Mouse (Mus musculus): ENCODE results near the gene Mycl.
"Not testable (repeated sequence)": the region's sequence is repeated elsewhere in the genome, so short reads cannot be mapped to it uniquely, and the experiment has no call there.

The Mycl gene

GRCm38 (mm10) chr4:122981238-122981637 is 14.2 kb upstream of the Mycl start:
- no peak for DNase-seq (ENCODE audit: low spot score in 2 of 2)

- no peak for DNase-seq (ENCODE audit: low spot score in 2 of 2)
These were observed 13.5 kb upstream of the Mycl start for GRCm38 (mm10) chr4:122981930-122982329.

DNA sequence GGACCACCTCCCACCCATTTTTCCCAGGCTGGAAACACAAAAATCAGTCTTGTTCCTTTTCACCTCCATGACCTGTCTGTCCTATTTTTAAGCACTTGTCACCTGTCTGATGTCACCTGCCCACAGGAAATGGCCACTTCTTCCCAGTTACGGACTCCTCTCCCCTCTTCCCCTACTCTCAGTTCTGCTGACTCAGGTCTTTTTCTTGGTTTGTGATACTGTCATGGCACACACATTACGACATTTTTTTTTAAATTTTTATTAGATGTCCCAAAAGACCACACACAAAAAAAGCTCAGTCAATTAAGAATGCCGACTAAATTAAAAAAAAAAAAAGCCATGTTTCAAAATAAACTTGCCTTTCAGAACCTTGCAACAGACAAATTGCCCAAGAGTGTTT is 12.9 kb upstream of the Mycl start:
- no peak for DNase-seq (ENCODE audit: low spot score in 2 of 2)

DNA sequence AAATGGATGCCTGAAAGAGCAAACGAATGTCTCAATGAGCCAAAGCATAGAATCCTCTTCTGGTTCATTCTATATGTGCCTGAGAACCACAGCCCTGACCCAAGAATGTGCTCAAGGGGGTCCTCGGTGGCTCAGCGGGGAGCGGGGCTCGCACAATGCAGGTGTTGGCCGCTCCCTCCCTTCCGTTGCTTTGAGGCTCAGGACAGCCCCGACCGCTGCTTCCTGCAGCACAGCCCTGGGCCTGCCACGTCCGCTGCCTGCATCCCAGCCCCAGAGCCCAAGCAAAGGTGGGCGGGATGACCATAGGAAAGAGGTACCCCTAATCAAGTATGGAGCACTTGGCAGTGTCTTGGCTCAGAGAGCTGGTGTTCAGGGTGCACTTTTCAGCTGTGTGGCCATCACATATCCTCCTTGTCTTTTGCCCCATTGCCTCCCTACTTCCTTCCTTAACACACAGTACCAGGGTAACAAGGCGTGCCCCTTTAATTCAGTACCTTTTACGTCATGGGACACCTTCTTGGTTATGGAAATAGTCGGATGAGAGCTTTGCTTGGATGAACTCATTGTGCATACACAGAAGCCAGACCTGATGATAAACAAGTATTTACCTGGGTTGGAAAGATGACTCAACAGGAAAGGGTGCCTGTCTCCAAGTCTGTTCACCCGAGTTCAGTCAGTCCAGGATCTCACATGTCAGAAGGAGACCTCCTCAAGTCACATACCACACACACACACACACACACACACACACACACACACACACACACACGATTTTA is 11.8 kb upstream of the Mycl start:
- no peak for DNase-seq (ENCODE audit: low spot score in 2 of 2)

DNA sequence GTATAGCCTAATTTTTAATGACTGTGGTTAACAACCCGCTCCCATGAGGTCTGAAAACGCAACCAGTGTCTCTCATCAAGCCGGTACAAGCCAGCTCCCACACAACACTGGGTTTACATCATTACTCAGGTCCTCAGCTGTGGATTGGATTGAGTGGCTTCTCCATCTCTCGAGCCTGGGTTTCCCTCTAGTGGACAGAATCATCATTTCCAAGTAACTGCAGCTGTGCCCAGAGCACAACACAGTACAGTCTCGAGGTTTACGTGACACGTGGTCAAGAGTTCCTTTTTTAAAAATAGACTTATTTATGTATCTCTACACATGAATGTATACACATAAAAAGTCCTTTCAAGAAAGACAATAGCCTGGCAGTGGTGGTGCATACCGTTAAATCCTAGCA is 10.3 kb upstream of the Mycl start:
- peak in 1 of 2 experiments; percentile 53 for DNase-seq (ENCODE audit: low spot score in 2 of 2)

GRCm38 (mm10) chr4:122987421-122987820 is 8.0 kb upstream of the Mycl start:
- DNase-seq (ENCODE audit: low spot score in 2 of 2) = no peak

DNA sequence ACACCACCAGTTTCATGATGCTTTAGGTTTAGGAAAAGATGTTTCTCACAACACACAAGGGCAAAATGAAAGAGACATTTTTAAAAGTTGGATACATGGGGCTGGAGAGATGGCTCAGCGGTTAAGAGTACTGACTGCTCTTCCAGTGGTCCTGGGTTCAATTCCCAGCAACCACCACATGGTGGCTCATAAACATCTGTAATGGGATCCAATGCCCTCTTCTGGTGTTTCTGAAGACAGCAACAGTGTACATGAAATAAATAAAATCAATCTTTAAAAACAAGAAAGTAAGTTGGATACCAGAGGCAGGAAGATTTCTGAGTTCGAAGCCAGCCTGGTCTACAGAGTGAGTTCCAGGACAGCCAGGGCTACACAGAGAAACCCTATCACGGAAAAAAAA is 7.4 kb upstream of the Mycl start:
- not testable (repeated sequence) for DNase-seq (ENCODE audit: low spot score in 2 of 2)

DNA sequence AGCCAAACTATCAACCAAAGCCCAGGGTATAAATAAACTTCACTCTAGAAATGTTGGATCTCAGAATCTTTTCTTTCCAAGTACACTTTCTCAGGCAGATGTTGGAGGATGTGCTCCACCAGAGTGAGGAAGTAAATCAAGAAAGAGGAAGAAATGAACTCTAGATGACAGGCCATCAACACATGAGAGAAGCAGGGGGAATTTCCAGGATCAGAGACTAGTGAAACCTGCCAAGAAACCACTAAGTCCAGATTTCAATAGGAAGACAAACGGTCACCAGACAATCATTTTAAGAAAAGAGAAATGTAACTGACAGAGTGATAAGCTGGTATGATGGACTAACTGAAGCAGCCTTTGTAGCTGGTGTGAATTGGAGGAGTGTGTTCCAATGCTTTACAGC is 4.3 kb upstream of the Mycl start:
- DNase-seq (ENCODE audit: low spot score in 2 of 2) = no peak

- DNase-seq (ENCODE audit: low spot score in 2 of 2) = no peak
These were observed 3.2 kb upstream of the Mycl start for GRCm38 (mm10) chr4:122992276-122992675.

DNA sequence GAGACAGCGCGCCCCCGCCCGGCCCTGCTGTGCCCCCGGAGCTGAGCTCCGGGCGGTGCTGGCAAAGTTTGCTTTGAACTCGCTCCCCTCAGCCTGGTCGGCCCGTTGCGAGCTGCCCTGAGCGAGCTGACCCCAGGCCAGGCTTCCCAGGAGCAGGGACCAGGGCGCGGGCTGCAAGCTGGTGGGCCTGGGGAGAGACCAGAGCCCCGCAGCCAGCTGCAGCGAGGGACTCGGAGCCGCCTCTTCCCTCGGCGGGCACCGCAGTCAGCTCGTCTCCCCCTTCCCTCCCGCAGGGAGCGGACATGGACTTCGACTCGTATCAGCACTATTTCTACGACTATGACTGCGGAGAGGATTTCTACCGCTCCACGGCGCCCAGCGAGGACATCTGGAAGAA is 767 bp downstream of the Mycl start:
- DNase-seq (ENCODE audit: low spot score in 2 of 2) = no peak

DNA sequence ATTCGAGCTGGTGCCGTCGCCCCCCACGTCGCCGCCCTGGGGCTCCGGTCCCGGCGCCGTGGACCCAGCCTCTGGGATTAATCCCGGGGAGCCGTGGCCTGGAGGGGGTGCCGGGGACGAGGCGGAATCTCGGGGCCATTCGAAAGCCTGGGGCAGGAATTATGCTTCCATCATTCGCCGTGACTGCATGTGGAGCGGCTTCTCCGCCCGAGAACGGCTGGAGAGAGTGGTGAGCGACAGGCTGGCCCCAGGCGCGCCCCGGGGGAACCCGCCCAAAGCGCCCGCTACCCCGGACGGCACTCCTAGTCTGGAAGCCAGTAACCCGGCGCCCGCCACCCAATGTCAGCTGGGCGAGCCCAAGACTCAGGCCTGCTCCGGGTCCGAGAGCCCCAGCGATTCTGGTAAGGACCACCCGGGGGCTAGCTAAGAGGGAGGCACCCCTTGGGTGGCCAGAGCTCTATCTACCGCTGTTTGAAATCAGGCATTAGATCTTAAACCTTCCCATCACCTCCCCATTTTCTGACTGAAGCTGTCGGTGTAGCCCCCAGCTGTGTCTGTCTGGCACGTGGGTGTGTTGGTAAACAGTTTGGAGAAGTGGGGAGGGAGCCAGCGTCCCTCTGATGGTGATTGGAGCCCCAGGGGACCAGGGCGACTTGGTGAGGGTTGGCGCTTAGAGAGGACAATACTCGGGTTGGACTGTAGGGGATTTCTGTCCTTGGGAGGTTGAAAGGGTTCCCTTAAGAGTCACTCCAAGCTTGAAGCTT is 1.3 kb downstream of the Mycl start:
- DNase-seq (ENCODE audit: low spot score in 2 of 2) = peak; percentile 32 to 60

DNA sequence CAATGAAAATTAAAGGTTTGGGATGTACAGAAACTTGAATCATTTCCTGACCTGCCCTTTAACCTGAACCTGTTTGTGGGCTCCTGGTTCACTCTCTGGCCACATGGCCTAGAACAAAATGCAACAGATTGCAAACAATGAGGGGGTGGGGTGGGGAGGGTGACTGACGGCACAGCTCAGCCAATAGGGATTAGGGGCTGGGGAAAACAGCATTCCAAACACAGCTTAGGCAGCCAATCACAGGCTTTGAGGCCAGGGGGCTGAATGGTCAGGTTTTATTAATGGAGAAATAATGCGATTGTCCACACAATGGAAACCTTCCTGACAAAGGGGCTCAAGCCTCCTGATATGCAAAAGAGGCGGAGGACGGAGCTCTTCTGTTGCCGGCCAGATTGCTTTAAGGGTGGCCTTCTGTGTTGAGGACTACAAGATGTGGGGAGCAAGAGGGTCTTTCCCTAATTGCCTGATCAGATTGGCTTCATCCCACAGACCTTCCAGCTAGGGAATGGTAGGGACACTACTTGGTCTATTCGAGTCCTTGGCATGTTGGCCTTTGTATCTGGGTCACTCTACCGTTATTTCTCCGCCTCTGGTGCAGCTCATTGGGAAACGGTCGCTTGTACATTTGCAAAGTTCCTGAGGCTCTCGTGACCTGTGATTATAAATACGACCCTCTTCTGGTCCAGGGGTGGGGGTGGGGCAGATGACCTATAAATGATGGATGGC is 3.2 kb downstream of the Mycl start:
- peak; percentile 41 to 72 for DNase-seq (ENCODE audit: low spot score in 2 of 2)

DNA sequence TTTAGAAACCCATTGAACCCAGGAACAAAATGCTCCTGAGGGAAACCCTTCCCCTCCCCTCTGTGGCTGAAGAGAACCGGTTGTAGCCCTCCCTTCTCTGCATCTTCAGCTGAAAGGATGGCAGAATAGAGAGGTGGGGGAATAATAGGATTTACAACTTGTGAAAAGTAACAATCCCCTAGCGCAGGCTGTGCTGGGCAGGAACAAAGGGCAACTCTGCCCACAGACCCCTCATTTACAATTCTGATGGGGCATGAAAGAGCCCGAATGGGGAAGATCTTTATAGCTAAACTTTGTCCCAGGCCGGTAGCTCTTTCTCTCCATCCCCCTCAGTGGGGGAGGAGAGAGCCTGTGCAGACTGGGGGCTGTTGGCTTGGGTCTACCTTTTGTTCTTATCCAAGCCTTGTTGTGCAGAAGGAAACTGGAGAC is 3.8 kb downstream of the Mycl start:
- DNase-seq (ENCODE audit: low spot score in 2 of 2) = no peak

DNA sequence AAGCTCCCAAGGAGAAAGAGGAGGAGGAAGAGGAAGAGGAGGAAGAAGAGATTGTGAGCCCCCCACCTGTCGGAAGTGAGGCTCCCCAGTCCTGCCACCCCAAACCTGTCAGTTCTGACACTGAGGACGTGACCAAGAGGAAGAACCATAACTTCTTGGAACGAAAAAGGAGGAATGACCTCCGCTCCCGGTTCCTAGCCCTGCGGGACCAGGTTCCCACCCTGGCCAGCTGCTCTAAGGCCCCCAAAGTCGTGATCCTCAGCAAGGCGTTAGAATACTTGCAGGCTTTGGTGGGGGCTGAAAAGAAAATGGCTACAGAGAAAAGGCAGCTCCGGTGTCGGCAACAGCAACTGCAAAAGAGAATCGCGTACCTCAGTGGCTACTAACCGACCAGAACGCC is 4.7 kb downstream of the Mycl start:
- DNase-seq (ENCODE audit: low spot score in 2 of 2) = no peak

DNA sequence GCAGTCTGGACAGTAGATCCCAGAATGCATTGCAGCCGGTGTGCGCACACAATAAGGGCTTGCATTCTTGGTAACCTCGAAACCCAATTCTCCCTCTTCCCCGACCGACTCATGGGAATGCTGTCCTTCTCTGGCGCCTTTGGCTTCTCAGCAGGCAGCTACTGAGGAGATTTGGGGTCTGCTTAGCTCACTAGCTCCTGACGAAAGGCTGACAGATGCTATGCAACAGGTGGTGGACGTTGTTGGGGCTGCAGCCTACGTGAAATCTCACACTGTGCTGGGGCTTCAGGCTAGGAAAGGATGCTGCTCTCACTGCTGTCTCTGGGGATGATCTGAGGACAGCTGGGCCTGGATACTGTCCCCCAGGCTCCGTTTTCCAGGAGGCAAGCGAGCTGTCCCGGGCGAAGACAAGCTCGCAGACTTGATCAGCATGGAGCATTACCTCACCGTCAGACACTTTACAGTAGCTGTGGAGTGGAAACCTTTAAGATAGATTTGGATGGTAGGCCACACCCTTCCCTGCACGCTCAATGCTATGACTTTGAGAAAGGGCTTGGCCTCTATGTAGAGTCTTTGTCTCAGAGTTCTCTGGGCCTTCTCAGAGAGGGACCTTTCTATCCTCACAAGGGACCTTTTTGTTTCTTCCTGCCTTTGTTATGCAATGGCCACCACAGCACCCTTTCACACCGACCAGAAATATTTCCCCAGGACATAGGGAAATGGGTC is 5.3 kb downstream of the Mycl start:
- DNase-seq (ENCODE audit: low spot score in 2 of 2) = no peak

- no peak for DNase-seq (ENCODE audit: low spot score in 2 of 2)
These were observed 9.9 kb downstream of the Mycl start for GRCm38 (mm10) chr4:123005054-123005966.

GRCm38 (mm10) chr4:123012501-123012900 is 17.0 kb downstream of the Mycl start:
- not testable (repeated sequence) for DNase-seq (ENCODE audit: low spot score in 2 of 2)

DNA sequence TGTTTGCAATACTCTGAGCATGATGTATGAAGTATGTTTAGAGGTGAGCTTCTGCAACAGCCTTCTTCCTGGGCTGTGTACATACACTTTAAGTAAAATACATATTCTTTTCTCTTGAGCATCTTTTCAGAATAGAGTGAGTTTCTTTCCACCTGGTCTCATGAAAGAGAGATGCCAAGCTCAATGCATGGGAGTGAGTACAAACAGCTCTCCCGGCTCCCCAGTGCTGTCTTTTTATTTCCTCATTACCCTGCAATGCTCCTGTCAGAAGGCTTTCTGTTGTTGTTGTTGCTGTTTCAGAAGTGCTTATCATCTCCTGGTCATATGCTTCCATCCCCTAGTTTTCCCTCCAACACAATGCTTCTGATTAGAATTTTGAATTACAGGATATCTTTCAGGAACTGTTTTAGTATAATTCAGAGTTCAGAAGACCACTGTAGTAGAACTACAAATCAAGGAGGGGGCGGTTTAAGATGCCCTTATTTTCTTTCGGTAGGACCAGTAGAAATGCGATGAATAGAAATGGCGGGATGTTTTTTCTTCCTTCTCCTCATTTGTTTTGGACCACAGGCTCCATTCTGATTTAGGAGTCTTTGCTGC is 18.0 kb downstream of the Mycl start:
- DNase-seq (ENCODE audit: low spot score in 2 of 2) = no peak

DNA sequence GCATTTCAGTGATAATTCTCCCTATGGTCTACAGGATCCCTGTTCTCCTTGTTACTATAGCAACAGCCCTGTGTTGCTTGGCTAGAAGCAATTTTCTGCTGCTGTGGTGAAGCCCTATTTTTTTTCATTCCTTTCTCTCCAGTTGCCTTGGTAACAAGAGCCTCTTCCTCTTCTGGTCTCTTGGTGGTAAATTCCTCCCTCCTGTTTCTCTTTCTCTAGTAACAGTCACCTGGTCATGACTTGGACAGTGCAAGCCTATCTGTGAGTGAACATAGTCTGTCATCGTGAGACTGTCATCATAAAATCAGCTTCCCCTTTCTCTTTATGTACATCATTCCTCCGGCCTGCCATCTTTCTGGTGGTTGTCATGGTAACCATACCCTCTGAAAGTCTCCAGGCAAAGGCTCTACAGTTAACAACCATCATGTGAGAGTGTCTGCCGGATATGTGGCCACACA is 18.5 kb downstream of the Mycl start:
- DNase-seq (ENCODE audit: low spot score in 2 of 2) = peak in 1 of 2 experiments; percentile 28

Measured in cerebellum, postnatal 4 days (tissue).